Mouse (Mus musculus): ENCODE results near the gene P3h3. TPM values are rescaled to one million over a fixed set of nuclear protein-coding genes. Genes with fewer than 3 reads are reported as not detected.

The P3h3 gene
- polyA plus RNA-seq, 1 experiment from 2014 or later: 13.4 TPM

DNA sequence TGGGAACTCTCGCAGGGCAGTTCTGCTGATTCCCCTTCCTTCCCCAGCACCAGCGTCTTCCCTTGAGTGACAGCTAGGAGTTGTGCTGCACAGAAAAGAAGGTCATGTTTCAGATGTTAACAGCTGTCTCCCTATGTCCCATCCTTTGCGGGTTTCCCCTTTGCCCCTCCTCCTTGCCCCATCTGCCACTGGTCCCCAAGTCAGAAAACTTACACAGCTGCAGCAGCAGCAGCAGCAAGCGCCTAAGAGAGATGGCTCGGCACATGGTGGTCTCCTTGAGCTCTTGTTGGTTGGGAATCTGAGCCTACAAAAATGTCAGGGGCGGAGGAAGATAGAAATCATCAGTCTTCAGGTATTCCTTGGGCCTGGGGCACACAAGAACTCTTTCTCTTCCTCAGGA, 21.8 kb upstream of the P3h3 start:
- Histone ChIP-seq H3K27me3 (ENCODE audit: control insufficient read depth, insufficient read depth, low read depth, low read length) (no peaks in the 10 kb centered on the region), H3K9me3 (replicated peaks; ENCODE audit: control insufficient read depth, low read length, poor library complexity, severe bottlenecking) (no peaks in the 10 kb centered on the region), H3K4me1 (ENCODE audit: control insufficient read depth, insufficient read depth, low read length) (no peaks in the 10 kb centered on the region), H3K36me3 (ENCODE audit: control insufficient read depth, insufficient read depth, low read length) (no peaks in the 10 kb centered on the region), H3K27ac (ENCODE audit: low read length) (no peak overlapping the region), H3K9ac (ENCODE audit: low read depth, low read length) (no peak overlapping the region), H3K4me2 (ENCODE audit: low read length) (no peak overlapping the region), H3K4me3 (ENCODE audit: low read depth, low read length) (no peak overlapping the region)
- 65% methylated on average over 6 of the region's 6 CpGs for WGBS
- no peak for ATAC-seq

DNA sequence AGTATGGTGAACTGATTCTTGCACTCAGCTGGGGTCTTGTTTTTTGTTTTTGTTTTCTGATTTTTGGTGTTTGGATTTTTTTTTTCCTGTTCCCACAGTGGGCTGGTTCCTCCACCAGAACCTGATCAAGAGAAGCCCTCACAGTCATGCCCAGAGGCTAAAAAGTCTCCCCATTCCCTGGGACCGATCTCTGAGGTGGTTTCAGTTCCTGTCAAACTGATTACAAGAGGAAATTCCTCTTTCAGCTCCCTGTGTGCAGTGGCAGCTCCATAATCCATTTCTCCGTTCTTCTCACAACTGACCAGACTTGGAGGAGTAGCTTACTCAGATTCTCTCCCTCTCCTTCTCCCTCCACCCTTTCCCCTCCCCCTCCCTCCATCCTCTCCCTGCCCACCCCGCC, 16.8 kb upstream of the P3h3 start:
- Histone ChIP-seq H3K27ac (ENCODE audit: low read length) (no peak overlapping the region), H3K4me2 (ENCODE audit: low read length) (no peak overlapping the region), H3K9ac (ENCODE audit: low read depth, low read length) (no peak overlapping the region), H3K27me3 (ENCODE audit: control insufficient read depth, insufficient read depth, low read depth, low read length) (no peaks in the 10 kb centered on the region), H3K4me1 (ENCODE audit: control insufficient read depth, insufficient read depth, low read length) (no peaks in the 10 kb centered on the region), H3K9me3 (replicated peaks; ENCODE audit: control insufficient read depth, low read length, poor library complexity, severe bottlenecking) (no peaks in the 10 kb centered on the region), H3K4me3 (ENCODE audit: low read depth, low read length) (no peak overlapping the region), H3K36me3 (ENCODE audit: control insufficient read depth, insufficient read depth, low read length) (no peaks in the 10 kb centered on the region)
- 62% methylated on average over 2 of the region's 3 CpGs for WGBS
- no peak for ATAC-seq

DNA sequence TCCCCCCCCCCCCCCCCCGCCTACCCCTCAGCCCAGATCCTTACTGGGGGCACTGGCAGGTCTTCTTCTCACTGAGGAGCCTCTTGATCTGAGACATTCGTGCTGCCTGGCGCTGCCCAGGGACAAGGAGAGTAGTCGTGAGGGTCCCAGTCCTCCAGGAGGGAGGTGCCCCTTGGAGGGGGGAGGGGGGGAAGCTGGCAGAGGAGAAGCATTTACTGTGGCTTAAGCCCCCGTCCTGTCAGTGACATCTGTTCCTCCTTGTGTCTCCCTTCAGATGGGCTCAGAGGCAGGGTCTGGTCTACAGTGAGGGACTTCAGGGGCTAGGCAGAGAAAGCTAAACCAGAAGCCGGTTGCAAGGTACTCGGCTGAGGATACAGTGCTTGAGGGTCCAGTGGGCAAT, 9.0 kb upstream of the P3h3 start:
- H3K27me3 ChIP-seq (ENCODE audit: control insufficient read depth, insufficient read depth, low read depth, low read length): no peaks in the 10 kb centered on the region
- H3K4me3 ChIP-seq (ENCODE audit: low read depth, low read length): no peak overlapping the region
- no peak for ATAC-seq
- peak overlapping the region; percentile 20; the same call in 1 of the 2 replicates for H3K9ac ChIP-seq (ENCODE audit: low read depth, low read length)
- H3K27ac ChIP-seq (ENCODE audit: low read length): no peak overlapping the region
- H3K9me3 ChIP-seq (replicated peaks; ENCODE audit: control insufficient read depth, low read length, poor library complexity, severe bottlenecking): no peaks in the 10 kb centered on the region
- H3K4me2 ChIP-seq (ENCODE audit: low read length): no peak overlapping the region
- 49% methylated on average over 6 of the region's 7 CpGs for WGBS
- peaks cover 26% of the 10 kb centered on the region for H3K4me1 ChIP-seq (ENCODE audit: control insufficient read depth, insufficient read depth, low read length)
- no peaks in the 10 kb centered on the region for H3K36me3 ChIP-seq (ENCODE audit: control insufficient read depth, insufficient read depth, low read length)

DNA sequence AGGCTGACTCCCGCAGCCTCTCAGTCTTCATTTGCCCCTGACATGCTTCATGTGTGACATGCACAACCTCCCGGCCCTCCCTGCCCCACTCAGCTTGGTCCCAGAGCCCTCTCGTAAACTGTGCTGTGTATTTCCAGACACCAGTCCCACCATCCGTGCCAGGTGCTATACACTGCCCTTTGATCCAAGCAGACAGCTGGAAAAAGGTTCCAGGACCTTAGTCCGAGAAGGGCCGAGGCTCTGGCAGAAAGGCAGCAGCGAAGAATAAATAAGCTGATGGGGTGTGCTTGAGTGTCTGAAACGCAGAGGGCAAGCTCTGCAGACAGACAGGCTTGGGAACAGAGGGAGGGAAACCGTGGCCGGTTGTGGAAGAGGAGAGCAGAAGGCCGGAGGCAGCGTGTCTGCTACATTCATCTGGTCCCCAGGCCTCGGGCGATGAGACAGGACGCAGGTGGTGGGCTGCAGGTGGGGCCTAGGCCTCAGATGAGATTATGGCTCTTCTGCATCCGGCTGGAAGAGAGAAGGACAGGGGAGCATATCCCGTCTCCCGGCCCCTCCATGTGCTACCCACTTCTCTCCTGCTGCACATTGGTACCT, 8.3 kb upstream of the P3h3 start:
- Histone ChIP-seq H3K4me1 (ENCODE audit: control insufficient read depth, insufficient read depth, low read length) (peaks cover 33% of the 10 kb centered on the region), H3K9me3 (replicated peaks; ENCODE audit: control insufficient read depth, low read length, poor library complexity, severe bottlenecking) (no peaks in the 10 kb centered on the region), H3K4me2 (ENCODE audit: low read length) (no peak overlapping the region), H3K4me3 (ENCODE audit: low read depth, low read length) (no peak overlapping the region), H3K27ac (ENCODE audit: low read length) (no peak overlapping the region), H3K36me3 (ENCODE audit: control insufficient read depth, insufficient read depth, low read length) (peaks cover 3% of the 10 kb centered on the region; the same call in 1 of the 2 replicates), H3K9ac (ENCODE audit: low read depth, low read length) (peak overlapping the region; percentile 6), H3K27me3 (ENCODE audit: control insufficient read depth, insufficient read depth, low read depth, low read length) (no peaks in the 10 kb centered on the region)
- WGBS: 51% methylated on average over 18 of the region's 18 CpGs
- ATAC-seq: no peak

DNA sequence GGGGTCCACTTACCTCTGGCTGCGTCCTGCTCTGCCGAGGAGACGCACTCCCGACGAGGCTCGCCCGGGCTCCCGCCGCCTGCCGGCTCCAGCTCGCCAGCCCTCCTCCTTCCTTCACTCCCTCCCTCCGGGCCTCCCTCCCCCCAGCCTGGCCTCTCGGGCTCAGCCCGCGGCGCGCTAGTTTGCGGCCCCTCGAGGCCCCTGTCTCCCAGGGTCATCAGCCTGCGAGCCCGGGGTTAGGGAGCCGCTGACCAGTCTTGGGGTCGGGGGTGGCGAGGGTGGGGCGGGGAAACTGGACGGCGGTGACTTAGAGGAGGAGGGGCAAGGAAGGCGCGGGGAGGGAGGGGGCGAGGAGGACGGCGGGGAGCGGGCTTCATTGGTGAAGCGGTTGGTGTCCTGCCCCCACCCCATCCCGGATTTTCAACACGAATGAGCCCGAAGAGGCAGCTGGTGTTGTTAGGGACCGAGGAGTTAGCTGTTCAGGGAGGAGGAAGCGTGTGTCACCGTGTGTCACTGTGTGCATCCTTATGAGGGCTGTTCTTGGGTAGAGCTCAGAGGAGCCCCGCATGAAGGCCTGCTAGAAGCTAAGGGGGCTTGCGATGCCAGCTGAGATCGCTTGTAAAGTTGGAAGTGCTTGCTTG, 6.2 kb upstream of the P3h3 start, which contains the start of gene Gpr162:
Gpr162 (minus strand) TSS at position 326 of the 641 bp plus-strand sequence.
- peak within 1 kb of the TSS; percentile 68 for H3K4me3 ChIP-seq (ENCODE audit: low read depth, low read length)
- no peaks in the 10 kb centered on the region for H3K9me3 ChIP-seq (replicated peaks; ENCODE audit: control insufficient read depth, low read length, poor library complexity, severe bottlenecking)
- no peaks in the 10 kb centered on the region for H3K27me3 ChIP-seq (ENCODE audit: control insufficient read depth, insufficient read depth, low read depth, low read length)
- peak within 1 kb of the TSS; percentile 97 for H3K27ac ChIP-seq (ENCODE audit: low read length)
- under 1% methylated on average over 33 of the region's 43 CpGs for WGBS
- H3K4me1 ChIP-seq (ENCODE audit: control insufficient read depth, insufficient read depth, low read length): peaks cover 48% of the 10 kb centered on the region
- H3K9ac ChIP-seq (ENCODE audit: low read depth, low read length): peak within 1 kb of the TSS; percentile 94
- ATAC-seq: peak; percentile 70
- H3K4me2 ChIP-seq (ENCODE audit: low read length): peak within 1 kb of the TSS; percentile 72
- peaks cover 5% of the 10 kb centered on the region; the same call in 1 of the 2 replicates for H3K36me3 ChIP-seq (ENCODE audit: control insufficient read depth, insufficient read depth, low read length)

DNA sequence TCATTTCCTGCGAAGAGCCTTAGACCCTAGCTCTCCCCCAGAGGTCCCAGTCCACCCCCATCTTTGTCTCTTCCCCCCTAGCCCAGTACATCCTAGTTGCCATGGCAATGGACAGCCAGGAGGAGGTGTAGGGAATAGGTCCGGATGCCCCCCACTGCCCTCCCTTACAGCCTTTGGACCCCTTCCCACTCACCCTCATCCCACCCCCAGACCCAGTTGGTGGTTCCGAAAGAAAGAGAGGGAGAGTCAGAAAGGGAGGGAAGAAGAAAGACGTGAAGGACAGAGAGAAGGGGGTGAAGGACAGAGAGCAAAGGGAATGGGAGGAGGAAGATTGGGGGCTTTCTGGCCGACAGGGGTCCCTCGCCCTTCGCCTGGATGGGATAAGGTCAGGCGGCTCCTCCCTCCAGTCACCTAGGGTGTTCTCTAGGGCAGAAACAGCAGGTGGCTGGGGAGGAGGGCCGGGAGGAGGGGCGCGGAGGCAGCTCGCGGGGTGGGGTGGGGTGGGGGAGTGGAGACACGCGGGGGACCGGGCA, 5.6 kb upstream of the P3h3 start:
- no peaks in the 10 kb centered on the region for H3K27me3 ChIP-seq (ENCODE audit: control insufficient read depth, insufficient read depth, low read depth, low read length)
- 0% methylated on average over 11 of the region's 16 CpGs for WGBS
- peak overlapping the region; percentile 94 for H3K9ac ChIP-seq (ENCODE audit: low read depth, low read length)
- peak overlapping the region; percentile 68 for H3K4me3 ChIP-seq (ENCODE audit: low read depth, low read length)
- peaks cover 53% of the 10 kb centered on the region for H3K4me1 ChIP-seq (ENCODE audit: control insufficient read depth, insufficient read depth, low read length)
- H3K4me2 ChIP-seq (ENCODE audit: low read length): peak overlapping the region; percentile 72
- peak overlapping the region; percentile 97 for H3K27ac ChIP-seq (ENCODE audit: low read length)
- H3K36me3 ChIP-seq (ENCODE audit: control insufficient read depth, insufficient read depth, low read length): peaks cover 5% of the 10 kb centered on the region; the same call in 1 of the 2 replicates
- no peaks in the 10 kb centered on the region for H3K9me3 ChIP-seq (replicated peaks; ENCODE audit: control insufficient read depth, low read length, poor library complexity, severe bottlenecking)
- ATAC-seq: peak; percentile 25

DNA sequence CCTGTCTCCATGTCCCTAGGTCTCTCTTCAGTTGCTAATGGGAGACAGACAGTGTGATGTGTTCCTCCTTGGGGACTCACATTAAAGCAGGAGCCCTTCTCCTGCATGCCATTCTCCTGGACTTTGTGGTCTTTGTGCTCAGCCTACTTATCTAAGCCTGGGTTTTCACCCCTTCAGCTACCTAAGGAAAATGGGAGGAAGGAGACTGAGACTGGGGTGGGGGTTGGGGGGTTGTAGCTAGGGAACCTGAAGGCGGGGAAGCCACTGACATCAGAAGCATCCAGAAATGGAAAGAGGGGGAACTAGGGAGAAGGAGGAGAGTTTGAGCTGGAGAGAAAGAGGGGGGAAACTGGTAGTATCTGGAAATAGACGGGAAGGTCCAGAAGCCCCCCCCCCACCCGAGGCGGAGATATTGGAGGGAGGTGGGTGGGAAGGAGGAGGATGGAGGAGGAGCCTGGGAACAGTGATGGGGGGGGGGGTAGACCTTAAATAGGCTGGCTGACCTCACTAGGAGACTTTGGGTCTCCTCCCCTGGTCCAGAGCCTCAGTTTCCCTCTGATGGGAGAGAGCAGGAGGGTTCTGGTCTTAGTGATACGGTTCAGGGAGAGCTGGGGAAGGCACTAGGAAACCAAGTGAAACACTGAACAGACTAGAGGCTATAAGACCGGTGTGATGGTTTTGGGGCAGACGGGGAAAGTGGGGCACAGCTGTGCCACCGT, 5.0 kb upstream of the P3h3 start:
- H3K27ac ChIP-seq (ENCODE audit: low read length): peak overlapping the region; percentile 97
- peak overlapping the region; percentile 94 for H3K9ac ChIP-seq (ENCODE audit: low read depth, low read length)
- H3K4me2 ChIP-seq (ENCODE audit: low read length): peak overlapping the region; percentile 72
- H3K36me3 ChIP-seq (ENCODE audit: control insufficient read depth, insufficient read depth, low read length): peaks cover 5% of the 10 kb centered on the region; the same call in 1 of the 2 replicates
- ATAC-seq: peak; percentile 2; the same call in 1 of the 2 replicates
- no peaks in the 10 kb centered on the region for H3K9me3 ChIP-seq (replicated peaks; ENCODE audit: control insufficient read depth, low read length, poor library complexity, severe bottlenecking)
- WGBS: 13% methylated on average over 8 of the region's 8 CpGs
- peaks cover 59% of the 10 kb centered on the region for H3K4me1 ChIP-seq (ENCODE audit: control insufficient read depth, insufficient read depth, low read length)
- H3K27me3 ChIP-seq (ENCODE audit: control insufficient read depth, insufficient read depth, low read depth, low read length): no peaks in the 10 kb centered on the region
- peak overlapping the region; percentile 68 for H3K4me3 ChIP-seq (ENCODE audit: low read depth, low read length)

DNA sequence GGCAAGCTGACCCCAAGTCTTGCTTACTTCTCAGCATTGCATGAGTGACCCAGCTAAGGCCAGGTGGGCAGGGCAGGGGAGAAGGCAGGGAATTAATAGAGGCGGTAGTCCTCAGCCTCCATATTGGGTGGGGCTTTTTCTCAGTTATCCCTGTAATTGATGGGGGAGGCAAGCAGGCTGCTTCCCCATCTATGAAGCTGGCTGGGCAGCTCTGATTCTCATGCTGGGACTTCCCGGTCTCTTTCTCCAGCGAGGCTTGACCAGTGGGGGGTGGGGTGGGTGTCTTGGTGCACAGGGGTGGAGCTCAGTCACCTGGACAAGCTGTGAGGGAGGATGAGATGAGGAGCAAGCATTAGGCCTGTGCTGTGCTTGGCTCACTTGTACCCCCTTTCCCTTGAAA, 4.2 kb upstream of the P3h3 start:
- H3K4me2 ChIP-seq (ENCODE audit: low read length): peak overlapping the region; percentile 72
- WGBS: 29% methylated on average over 3 of the region's 3 CpGs
- H3K9ac ChIP-seq (ENCODE audit: low read depth, low read length): peak overlapping the region; percentile 94
- peaks cover 5% of the 10 kb centered on the region; the same call in 1 of the 2 replicates for H3K36me3 ChIP-seq (ENCODE audit: control insufficient read depth, insufficient read depth, low read length)
- H3K4me1 ChIP-seq (ENCODE audit: control insufficient read depth, insufficient read depth, low read length): peaks cover 59% of the 10 kb centered on the region
- no peak for ATAC-seq
- no peaks in the 10 kb centered on the region for H3K9me3 ChIP-seq (replicated peaks; ENCODE audit: control insufficient read depth, low read length, poor library complexity, severe bottlenecking)
- H3K27ac ChIP-seq (ENCODE audit: low read length): peak overlapping the region; percentile 97
- H3K4me3 ChIP-seq (ENCODE audit: low read depth, low read length): peak overlapping the region; percentile 68
- H3K27me3 ChIP-seq (ENCODE audit: control insufficient read depth, insufficient read depth, low read depth, low read length): no peaks in the 10 kb centered on the region
